Mouse (Mus musculus) gastrocnemius, postnatal 25 days (tissue): ENCODE measurements around the gene Gtf3c3. TPM values are rescaled to one million over a fixed set of nuclear protein-coding genes. Genes with fewer than 3 reads are reported as not detected.

ENCODE experiments used
- total RNA-seq, 2 experiments: library from RNA; stranded (reverse); gene quantifications; 1 replicate in 1 of 2; 2 replicates in 1 of 2; pipeline ENCODE4 v1.2.3; 2021

Gtf3c3 gene
- total RNA-seq, 2 experiments from 2014 or later: 8.8 to 10.2 TPM

Other genes starting within 250 kb of the Gtf3c3 start
- 1 to 10 TPM; 3.1 to 4.3 TPM for gene Hecw2, start 243.8 kb downstream of the Gtf3c3 start, total RNA-seq
- not detected for gene Ccdc150, start 188.3 kb downstream of the Gtf3c3 start, total RNA-seq
- gene Pgap1, start 118.7 kb upstream of the Gtf3c3 start, total RNA-seq: 1 to 10 TPM; 2.0 to 2.6 TPM